Mouse (Mus musculus) adrenal gland (tissue): ENCODE measurements around the gene Errfi1.
"Not testable (repeated sequence)": the region's sequence is repeated elsewhere in the genome, so short reads cannot be mapped to it uniquely, and the experiment has no call there.

ENCODE experiments used
- intact Hi-C: fragments of 180-260 bp; cut with DNase I; formaldehyde crosslinking; loops from one replicate; pipeline ENCODE4 v1.15.1; 2025

The Errfi1 gene

GRCm38 (mm10) chr4:150874416-150874815 lies 20.7 kb downstream of the Errfi1 start:
- intact Hi-C loops = not testable (repeated sequence)

- intact Hi-C loops = no loop called here
Observed at GRCm38 (mm10) chr4:150875393-150875792, 21.7 kb downstream of the Errfi1 start.

- intact Hi-C loops = no loop called here
Observed at GRCm38 (mm10) chr4:150879631-150880030, 25.9 kb downstream of the Errfi1 start.

- intact Hi-C loops = no loop called here
Observed at GRCm38 (mm10) chr4:150880364-150880763, 26.6 kb downstream of the Errfi1 start.

- intact Hi-C loops = no loop called here
Observed at GRCm38 (mm10) chr4:150882632-150883031, 28.9 kb downstream of the Errfi1 start.

- intact Hi-C loops = no loop called here
Observed at GRCm38 (mm10) chr4:150887903-150888302, 34.2 kb downstream of the Errfi1 start.

- intact Hi-C loops = no loop called here
Observed at GRCm38 (mm10) chr4:150888492-150888891, 34.8 kb downstream of the Errfi1 start.

GRCm38 (mm10) chr4:150889273-150889954 lies 35.7 kb downstream of the Errfi1 start:
- intact Hi-C loops = no loop called here

GRCm38 (mm10) chr4:150889955-150890315 lies 36.2 kb downstream of the Errfi1 start:
- intact Hi-C loops = no loop called here

- intact Hi-C loops = no loop called here
Observed at GRCm38 (mm10) chr4:150891308-150891707, 37.6 kb downstream of the Errfi1 start.

- intact Hi-C loops = no loop called here
Observed at GRCm38 (mm10) chr4:150894718-150895501, 41.2 kb downstream of the Errfi1 start.

- intact Hi-C loops = no loop called here
Observed at GRCm38 (mm10) chr4:150896896-150897624, 43.3 kb downstream of the Errfi1 start.

- intact Hi-C loops = no loop called here
Observed at GRCm38 (mm10) chr4:150898716-150899365, 45.1 kb downstream of the Errfi1 start.

- intact Hi-C loops = loop anchor here (5.0 kb wide), 1 partner anchor 48 kb away; the partner anchor contains the start of gene Errfi1
Observed at GRCm38 (mm10) chr4:150900486-150900885, 46.8 kb downstream of the Errfi1 start.

- intact Hi-C loops = loop anchor here (1.0 to 5.0 kb wide), 2 partner anchors 49 to 245 kb away; partner anchors contain the start of gene Errfi1
Observed at GRCm38 (mm10) chr4:150901651-150902050, 47.9 kb downstream of the Errfi1 start.

GRCm38 (mm10) chr4:150902062-150902461 lies 48.3 kb downstream of the Errfi1 start:
- intact Hi-C loops = loop anchor here (5.0 kb wide), 1 partner anchor 50 kb away; the partner anchor contains the start of gene Errfi1

GRCm38 (mm10) chr4:150903091-150903742 lies 49.5 kb downstream of the Errfi1 start:
- intact Hi-C loops = loop anchor here (5.0 kb wide), 1 partner anchor 51 kb away; the partner anchor contains the start of gene Errfi1

- intact Hi-C loops = no loop called here
Observed at GRCm38 (mm10) chr4:150907099-150907498, 53.4 kb downstream of the Errfi1 start.

- intact Hi-C loops = not testable (repeated sequence)
Observed at GRCm38 (mm10) chr4:150908512-150908911, 54.8 kb downstream of the Errfi1 start.

GRCm38 (mm10) chr4:150909451-150910156 lies 55.9 kb downstream of the Errfi1 start:
- intact Hi-C loops = no loop called here
